Comparison of ENCODE assay signal across 24 mouse cellular contexts in the genomic region with DNA sequence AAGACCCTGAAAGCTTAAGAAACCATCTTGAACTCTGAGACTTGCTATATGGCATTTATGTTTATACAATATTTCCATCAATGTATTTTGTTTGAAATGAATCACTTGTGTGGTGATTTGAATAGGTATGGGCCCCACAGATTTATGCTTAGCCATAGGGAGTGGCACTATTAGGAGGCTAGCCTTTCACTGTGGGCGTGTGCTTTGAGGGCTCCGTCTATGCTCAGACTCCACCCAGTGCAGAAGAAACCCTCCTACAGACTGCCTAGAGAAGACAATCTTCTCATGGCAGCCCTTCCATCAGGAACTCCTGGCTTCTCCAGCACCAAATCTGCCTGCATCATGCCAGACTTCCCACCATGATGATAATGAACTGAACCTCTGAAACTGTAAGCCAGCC. TPM values are rescaled to one million over a fixed set of nuclear protein-coding genes. Genes with fewer than 3 reads are reported as not detected.
"Had no signal": no experiment of that assay in that cellular context is flagged by ENCODE, and none has a peak within 500 bp of the region (broad histone marks: within the 10 kb centered on the region; RNA-seq: fewer than 3 reads in every experiment).

No protein-coding gene starts in this region.

- H3K27ac ChIP-seq: layer of hippocampus, adult 2 months; limb, embryonic 10.5 days; limb, embryonic 13.5 days; macrophage; midbrain, embryonic 10.5 days; midbrain, embryonic 13.5 days; neural tube, embryonic 13.5 days had no signal

- H3K4me2 ChIP-seq: limb, embryonic 13.5 days; lung, embryonic 14.5 days; midbrain, embryonic 13.5 days; neural tube, embryonic 13.5 days had no signal

- ATAC-seq: intestine, embryonic 16.5 days; lung, postnatal 0 days; midbrain, embryonic 13.5 days; midbrain, embryonic 16.5 days had no signal

- H3K9ac ChIP-seq: limb, embryonic 13.5 days; lung, embryonic 14.5 days; midbrain, embryonic 13.5 days; neural tube, embryonic 13.5 days had no signal

- H3K4me3 ChIP-seq: layer of hippocampus, adult 2 months; limb, embryonic 10.5 days; limb, embryonic 13.5 days; midbrain, embryonic 10.5 days; midbrain, embryonic 13.5 days; myocyte; neural tube, embryonic 13.5 days had no signal

- DNase-seq: kidney, adult 18-20 months; kidney, adult 9 months; kidney, postnatal 14 days; layer of hippocampus, adult 9-11 months; lung, embryonic 14.5 days; retina, postnatal 1 day; right cerebral cortex, postnatal 25 days; thymus, postnatal 25 days had no signal

- H3K9me3 ChIP-seq: limb, embryonic 10.5 days; limb, embryonic 13.5 days; midbrain, embryonic 10.5 days; midbrain, embryonic 13.5 days; neural tube, embryonic 13.5 days had no signal

- H3K4me1 ChIP-seq: limb, embryonic 10.5 days; limb, embryonic 13.5 days; midbrain, embryonic 10.5 days; midbrain, embryonic 13.5 days; neural tube, embryonic 13.5 days had no signal

- H3K27me3 ChIP-seq: limb, embryonic 13.5 days; midbrain, embryonic 13.5 days; neural tube, embryonic 13.5 days had no signal

RNA-seq across cellular contexts. Expression of gene Gpr1, which starts 45.7 kb away (rescaled TPM):
- total RNA-seq: liver, adult 2 months; megakaryocyte, adult 5-6 weeks; monocyte, adult 5-6 weeks; neutrophil, adult 5-6 weeks had no signal
- polyA plus RNA-seq: intestine, embryonic 16.5 days; liver, adult 2 months; lung, embryonic 14.5 days; macrophage; small intestine, adult 2 months had no signal
